Mouse (Mus musculus) brain, adult 2 months (tissue): Measurements from ENCODE around the gene Etnk1.

ENCODE experiments used
- DNase-seq: peaks from one replicate; pipeline ENCODE4 v3.0.0; 2011; ENCODE audit warnings: low read depth, low spot score

Gene Etnk1

DNA sequence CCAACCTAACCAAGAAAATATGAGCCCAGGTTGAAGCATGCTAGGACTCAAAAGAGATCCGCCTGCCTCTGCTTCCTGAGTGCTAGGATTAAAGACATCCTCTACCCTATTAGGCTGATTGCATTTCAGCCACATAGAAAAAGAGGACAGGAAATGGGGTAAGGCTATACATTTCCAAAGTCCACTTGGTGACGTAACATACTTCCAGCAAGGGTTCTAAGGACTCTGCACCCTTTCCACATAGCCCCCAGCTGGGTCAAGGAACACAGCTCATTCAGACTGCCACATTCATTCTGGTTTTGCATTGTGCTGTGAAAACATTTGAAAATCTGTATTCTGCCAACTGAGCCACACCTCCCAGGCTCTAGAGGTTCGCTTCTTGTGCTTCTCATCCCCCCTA is 41.9 kb downstream of the Etnk1 start:
- no peak for DNase-seq

GRCm38 (mm10) chr6:143212766-143213165 is 45.7 kb downstream of the Etnk1 start:
- DNase-seq: no peak

DNA sequence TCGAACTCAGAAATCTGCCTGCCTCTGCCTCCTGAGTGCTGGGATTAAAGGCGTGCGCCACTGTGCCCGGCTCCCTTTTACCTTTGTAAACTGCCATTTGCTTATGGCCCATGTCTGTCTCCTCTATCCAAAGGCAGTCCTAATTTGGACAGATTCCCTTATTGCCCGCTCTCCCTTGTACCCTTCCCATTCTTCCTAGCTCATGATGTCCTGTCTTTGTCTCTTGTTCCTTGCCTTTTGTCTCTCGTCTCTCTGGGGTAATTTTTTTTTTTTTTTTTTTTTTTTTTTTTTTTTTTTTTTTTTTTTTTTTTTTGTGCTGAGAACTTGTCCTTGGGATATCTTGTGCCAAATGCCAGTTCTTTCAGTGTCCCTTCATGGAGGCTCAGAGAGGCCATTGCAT is 46.4 kb downstream of the Etnk1 start:
- no peak for DNase-seq

DNA sequence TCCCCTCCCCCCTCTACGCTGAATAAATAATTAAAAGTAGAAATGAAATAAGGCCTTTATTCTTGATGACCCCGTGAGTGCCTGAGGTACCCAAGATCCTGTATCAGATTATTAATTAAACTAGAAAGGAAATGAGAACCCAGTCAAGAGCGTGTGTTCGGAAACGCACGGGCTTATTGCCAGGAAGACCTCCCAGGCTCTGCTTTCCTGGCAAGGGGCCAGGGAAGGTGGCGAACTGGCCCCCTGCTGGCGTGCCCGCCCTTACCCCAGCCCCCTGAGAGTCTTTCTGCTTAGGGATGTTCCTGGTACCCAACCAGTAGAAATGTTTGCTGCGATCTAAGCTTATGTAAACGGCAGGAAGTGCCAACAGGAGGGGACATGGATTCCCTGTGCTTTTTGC is 49.2 kb downstream of the Etnk1 start:
- DNase-seq: no peak

DNA sequence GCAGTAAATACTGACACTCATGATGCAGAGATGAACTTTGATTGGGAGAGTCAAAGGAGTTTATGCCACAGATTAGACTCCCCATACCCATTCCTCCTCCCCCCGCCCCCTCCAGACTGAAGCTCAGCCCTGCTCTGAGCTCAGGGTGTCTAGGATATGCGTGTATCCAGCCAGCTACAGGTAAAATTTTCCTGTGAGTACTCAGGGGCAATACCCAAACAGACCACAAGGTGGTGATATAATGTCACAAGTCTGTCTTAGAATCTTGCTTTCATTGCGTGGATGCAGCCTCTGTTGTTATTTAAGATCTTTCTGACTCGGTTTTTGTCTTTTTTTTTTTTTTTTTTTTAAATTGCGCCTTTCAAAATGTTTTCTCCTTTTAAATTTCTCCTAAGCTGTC is 52.3 kb downstream of the Etnk1 start:
- DNase-seq: peak; percentile 92

- DNase-seq: no peak
Observed at GRCm38 (mm10) chr6:143221245-143221644, 54.2 kb downstream of the Etnk1 start.

DNA sequence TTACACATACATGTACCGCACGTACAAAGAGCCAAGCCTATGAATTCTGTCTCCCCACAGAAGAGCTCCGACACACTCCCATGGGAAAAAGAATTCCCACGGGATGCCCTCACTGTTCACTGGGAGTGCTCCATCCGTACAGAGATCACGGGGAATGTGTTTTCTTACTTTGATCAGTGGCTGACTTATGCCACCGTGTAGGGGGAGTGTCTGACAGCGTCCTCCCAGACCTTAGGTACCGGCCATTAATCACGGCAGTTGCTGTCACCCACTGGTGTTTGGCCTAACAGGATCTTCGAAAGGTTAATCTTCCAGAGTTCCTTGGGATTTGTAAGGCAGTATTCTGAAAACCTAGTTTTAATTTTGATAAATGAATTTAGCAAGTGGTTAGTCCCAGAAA is 57.0 kb downstream of the Etnk1 start:
- no peak for DNase-seq

- DNase-seq: no peak
Observed at GRCm38 (mm10) chr6:143224885-143225284, 57.9 kb downstream of the Etnk1 start.

DNA sequence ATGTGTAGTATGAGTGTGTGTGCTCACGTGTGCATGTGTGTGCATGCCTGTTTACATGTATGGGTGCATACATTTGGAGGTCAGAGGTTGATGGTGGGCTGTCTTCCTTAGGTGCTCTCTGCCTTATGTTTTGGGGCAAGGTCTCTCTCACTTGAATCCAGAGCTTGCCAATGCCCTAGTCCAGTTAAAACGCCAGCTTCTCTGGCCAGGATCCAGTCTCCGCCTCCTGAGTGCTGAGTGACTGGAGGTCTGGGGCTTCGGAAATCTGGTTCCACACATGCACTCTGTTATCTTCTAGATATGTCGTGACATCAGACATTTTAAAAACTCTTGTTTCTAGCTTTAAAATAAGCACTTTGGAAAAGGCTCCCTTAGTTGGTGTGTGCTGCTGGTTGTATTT is 61.7 kb downstream of the Etnk1 start:
- DNase-seq: no peak

DNA sequence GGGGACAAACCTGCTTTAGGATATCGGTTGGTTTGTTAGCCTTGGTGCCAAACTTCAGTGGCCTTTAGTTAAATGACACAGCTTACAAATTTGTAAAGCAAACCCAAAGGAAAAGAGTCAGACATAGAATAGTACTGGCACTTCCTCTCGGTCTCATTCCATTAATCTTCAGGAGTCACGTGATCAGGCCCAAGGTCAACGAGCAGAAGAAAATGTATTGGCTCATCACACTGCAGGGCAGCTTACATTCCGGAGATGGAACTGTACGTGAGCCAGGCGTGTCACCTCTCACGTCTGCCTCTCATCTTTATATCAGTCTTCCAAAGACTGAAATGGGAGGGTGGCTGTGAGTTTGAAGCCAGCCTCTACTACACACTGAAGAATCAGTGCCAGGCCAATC is 62.9 kb downstream of the Etnk1 start:
- DNase-seq: no peak

- peak; percentile 67 for DNase-seq
Observed at GRCm38 (mm10) chr6:143230888-143231287, 63.9 kb downstream of the Etnk1 start.

- no peak for DNase-seq
Observed at GRCm38 (mm10) chr6:143232718-143233117, 65.7 kb downstream of the Etnk1 start.

DNA sequence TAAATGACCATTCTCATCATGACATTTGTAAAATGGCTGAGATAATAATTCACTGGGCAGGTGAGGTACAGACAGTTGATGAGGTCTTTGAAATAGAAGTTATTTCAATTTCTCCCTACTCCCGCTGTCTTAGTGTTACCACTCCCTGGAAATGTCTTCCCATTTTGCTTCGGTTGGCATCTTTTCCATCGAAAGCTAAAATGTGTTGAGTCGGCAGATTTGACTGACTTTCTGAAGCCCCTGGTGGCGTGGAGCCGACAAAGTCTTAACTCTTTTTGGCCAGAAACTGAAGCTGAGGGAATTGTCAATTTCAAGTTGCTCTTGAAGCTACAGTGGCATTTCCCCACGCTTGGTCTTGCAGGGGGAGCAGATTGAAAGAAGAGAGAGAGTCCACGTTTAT is 67.8 kb downstream of the Etnk1 start:
- no peak for DNase-seq

DNA sequence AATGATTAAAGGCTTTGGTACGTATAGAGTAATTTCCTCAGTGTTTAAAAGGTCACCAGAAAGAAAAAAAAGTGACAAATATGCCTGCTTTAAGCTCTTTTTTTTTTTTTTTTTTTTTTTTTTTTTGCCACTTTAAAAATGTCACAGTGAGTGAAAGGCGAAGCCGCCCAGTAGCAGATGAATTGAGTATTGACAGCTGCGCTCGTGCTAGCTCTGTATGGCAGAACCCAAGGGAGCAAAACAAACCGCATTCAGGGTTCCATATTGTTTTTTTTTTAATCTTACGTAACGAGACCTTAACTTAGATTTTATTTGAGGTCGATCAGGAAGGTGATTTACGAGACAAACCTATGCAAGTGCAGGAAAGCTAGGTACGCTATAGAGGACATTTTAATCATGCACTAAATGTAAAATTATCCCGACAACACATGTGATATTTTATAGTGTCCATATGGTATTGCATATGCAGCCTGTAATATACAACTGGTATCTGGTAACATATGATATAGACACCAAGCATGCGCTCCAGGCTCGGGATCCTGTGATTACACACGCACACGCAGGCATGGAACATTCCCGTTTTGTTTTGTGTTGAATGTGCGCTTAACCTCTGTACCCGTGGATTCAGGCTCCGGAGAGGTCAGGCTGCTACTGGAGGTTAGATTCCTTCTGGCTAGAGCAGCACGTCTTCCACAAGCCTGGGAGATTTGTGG is 72.5 kb downstream of the Etnk1 start:
- no peak for DNase-seq

GRCm38 (mm10) chr6:143243191-143243590 is 76.2 kb downstream of the Etnk1 start:
- DNase-seq: no peak

DNA sequence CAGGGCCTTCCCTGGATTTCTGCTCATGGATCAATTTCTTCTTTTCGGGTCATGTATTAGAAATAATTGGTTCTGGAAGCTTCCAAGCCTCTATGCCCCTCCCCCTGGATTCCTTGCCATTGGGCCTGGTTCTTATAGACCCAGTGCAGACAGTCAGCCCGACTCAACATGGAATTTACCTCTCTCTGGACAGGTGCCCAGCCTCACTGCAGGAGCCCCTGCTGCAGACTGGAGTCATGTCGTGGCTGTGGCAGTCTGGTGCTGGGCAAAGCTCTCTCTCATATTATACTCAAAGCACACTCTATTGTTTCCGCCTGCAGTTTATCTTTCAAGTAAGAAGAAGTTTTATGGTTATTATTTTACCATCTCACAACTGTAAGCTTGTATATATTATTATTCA is 90.9 kb downstream of the Etnk1 start:
- no peak for DNase-seq

GRCm38 (mm10) chr6:143259169-143259629 is 92.2 kb downstream of the Etnk1 start:
- DNase-seq: peak; percentile 33

GRCm38 (mm10) chr6:143259870-143260559 is 93.0 kb downstream of the Etnk1 start:
- DNase-seq: no peak

- no peak for DNase-seq
Observed at GRCm38 (mm10) chr6:143260560-143261288, 93.7 kb downstream of the Etnk1 start.

DNA sequence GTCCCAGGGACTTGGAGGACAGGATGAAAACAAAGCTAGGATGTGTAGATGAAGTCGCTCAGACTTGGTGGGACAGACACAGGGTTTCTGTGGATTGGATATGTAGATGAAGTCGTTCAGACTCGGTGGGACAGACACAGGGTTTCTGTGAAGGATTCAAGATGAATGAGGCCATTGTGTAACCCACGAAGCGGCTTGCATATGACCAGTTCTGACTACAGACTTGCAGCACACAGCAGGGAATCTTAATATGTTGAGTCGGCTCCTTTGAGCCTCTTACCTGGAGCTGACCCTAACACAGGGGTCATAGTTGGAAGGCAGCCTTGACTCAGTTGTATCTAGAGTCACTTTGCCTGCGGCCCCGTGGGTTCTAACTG is 94.3 kb downstream of the Etnk1 start:
- peak; percentile 24 for DNase-seq

DNA sequence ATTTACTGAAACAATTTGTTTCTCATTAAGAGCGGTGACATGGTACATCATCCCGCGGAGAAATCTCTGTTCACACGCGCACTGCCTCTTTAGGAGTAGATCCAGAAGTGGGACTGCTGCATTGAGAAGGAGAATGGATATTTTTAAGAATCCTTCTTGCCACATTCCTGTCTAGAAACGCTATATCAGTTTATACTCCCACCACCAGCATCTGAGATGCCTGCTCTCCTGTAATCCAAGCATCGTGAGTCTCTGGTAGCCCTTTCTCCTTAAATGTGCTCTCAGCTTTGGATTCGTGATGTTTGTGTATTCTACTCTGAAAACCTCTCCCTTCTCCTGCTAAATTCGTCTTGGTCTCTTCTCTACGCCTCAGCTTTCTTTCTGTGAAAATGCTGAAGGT is 98.5 kb downstream of the Etnk1 start:
- DNase-seq: peak; percentile 65

DNA sequence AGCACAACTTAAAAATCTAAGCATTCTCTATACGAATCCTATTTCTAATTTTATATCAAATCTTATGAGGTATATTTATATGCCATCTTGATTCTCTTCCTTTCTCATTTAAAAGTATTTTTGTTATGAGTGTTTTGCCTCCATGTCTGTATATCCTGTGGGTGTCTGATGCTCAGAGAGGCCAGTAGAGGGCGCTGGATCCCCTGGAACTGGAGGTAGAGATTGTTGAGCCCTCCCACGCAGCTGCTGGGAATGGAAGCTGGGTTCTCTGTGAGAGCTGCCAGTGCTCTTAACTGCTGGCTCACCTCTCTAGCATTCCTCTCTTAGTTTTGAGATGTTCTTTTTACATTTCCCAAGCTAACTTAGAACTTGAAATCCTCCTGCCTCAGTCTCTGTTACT is 112.2 kb downstream of the Etnk1 start:
- no peak for DNase-seq
